Mouse (Mus musculus) gastrocnemius, adult 8-10 months (tissue): ENCODE measurements around the gene Cep170. TPM values are rescaled to one million over a fixed set of nuclear protein-coding genes. Genes with fewer than 3 reads are reported as not detected.
A peak's percentile ranks its signal among the peaks of the same experiment; 100 is the strongest.

ENCODE experiments used
- DNase-seq, 2 experiments: peaks; one replicate each; pipeline ENCODE4 v3.0.0; 2022; ENCODE audit warnings: low spot score in 2 of 2
- total RNA-seq, 4 experiments: library from RNA; stranded (reverse); gene quantifications; 2 replicates each; pipeline ENCODE4 v1.2.4; 2022

Gene Cep170
- total RNA-seq, 4 experiments from 2014 or later = 14.4 to 25.3 (median 14.6) TPM

DNA sequence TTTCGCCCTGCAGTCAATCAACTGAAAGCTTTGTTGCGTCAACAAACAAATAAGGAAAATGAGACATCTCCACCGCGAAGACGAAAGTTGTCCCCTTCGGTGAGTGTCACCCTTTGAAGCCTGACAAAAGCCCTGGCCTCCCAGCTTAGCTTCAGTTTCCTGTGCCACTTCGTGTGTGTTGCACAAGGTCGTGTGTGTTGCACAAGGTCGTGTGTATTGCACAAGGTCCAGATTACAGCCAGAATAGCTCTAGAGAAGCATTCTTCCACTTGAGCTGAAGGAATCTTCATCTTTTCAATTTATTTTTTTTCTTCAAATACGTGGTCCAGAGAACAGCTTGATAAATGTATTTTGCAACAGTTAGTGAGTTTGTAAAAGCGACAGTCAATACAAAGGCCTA is 12.3 kb upstream of the Cep170 start:
- DNase-seq = no peak

DNA sequence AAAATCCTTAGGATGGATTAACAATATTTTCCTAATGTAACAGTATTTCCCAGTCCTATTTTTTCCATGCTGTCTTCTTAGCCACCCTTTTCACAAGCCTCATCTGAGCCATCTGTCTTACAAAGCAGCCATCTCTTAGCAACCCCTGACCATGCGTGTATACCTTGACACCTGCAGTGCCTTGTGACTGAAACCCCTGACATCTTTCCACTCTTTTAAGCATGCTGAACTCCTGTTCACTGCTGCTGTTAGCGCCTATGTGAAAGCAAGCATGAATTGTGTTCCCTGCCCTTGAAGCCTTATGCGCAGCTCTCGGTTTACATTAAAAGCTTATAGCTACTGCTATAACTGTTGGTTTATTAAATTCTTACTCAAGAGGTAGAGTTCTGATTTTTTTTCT is 11.2 kb upstream of the Cep170 start:
- DNase-seq = no peak

DNA sequence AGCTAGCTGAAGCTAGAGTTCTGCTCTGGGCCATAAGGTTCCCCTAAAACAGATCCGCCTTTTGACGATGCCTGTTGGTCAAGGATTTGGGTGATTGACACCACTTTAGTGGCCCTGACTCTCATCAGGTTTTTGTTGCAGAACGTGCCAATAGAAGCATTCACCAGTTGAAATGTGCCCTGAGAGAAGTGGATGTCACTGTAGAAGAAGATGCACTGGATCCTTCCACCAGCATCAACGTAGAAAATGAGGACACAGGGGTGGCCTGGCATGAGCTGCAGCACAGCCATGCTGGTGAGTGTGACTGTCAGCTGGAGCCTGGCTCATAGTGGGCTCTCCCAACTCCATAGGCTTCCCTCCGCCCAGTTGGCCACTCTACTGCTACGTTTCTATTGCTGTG is 10.7 kb upstream of the Cep170 start:
- DNase-seq = no peak

DNA sequence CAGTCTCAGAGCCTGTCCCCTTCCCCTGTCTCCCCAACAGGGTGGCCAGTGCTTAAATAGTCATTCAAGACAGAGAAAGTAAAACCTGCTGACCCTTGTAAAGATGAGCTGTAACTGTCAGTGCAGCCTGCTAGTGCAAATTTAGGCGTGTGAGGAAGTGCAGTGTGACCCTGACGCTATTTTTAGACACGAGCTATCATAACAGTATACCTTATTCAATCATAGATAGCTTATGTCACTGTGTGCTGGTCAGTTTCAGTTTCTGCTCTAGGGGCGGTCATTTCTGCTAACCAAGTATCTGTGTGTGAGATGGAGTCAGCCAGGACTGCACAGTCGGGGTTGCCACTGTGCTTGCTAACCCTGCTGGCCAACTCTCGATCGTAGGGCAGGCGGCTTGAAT is 10.0 kb upstream of the Cep170 start:
- DNase-seq = no peak

DNA sequence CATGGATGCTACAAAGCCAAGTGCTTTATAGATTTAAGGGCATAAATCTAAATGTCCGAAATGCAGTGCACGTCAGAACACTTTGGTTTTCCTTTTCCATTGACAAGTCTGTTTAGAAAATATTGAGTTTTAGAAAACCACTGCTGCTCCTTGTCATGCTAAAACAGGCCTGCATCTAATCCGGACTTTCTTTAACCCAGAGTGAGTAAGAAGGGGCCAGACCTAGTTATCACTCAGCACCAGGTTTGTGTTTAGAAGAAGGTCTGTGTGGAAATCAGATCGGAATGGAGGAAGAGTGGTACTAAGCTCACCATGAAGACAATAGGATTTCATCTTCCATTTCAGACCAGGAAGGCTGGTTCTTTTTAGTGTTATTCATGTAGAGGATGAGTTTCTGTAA is 9.1 kb upstream of the Cep170 start:
- DNase-seq = no peak

DNA sequence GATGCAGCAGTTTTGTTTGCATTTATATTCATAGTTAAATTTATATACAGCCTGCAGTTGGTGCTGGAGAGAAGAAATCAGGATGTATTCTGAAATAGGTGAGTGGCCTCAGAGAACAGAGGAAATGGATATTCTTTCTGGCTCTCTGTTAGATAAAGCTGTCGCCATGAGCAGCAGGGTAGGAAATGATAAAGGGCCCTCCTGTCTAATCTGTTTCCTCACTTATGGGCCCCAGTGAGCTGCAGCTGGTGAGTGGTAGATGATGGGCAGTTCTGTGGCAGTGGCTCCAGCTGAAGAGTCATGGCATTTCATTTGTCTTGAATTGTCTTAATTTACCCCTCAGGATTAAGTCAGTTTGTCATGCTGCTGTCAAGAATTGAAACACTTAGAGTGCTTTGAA is 8.1 kb upstream of the Cep170 start:
- no peak for DNase-seq

DNA sequence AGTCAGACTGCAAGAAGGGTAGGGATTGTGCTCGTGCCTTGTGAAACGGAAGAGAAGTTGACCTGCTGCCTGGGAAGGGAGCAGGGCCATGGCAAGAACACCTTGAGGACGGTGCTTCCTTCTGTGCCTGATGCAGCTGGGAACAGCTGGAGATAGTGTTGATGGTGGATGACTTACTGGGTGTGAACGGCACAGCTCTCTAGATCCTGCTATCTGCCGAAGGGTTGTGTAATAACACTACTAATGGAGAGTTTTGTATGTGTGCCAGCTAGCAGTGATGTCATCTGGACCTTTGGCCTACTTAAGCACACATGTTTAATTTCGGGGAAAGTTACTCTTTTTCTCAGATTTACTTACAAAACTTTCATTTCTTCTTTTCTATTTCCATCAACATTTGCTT is 4.9 kb upstream of the Cep170 start:
- peak in 1 of 2 experiments; percentile 36 for DNase-seq

DNA sequence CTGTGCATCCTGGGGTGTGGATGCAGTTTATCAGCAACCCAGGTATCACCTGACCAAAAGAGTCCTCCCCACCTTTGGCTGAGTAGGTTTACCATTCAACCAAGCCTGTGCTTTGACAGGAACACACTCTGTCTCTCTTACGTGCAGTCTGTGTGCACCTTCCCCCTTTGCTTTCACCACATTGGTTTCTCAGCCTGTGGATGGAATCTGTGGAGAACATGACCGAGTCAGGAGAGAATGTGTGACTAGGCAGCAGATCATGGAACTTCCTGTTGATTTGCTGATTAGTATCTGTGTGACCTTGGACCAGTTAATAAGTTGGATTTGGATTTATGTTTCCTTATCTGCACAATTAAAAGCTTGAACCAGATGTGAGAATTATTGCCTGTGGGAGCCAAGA is 4.3 kb upstream of the Cep170 start:
- no peak for DNase-seq

DNA sequence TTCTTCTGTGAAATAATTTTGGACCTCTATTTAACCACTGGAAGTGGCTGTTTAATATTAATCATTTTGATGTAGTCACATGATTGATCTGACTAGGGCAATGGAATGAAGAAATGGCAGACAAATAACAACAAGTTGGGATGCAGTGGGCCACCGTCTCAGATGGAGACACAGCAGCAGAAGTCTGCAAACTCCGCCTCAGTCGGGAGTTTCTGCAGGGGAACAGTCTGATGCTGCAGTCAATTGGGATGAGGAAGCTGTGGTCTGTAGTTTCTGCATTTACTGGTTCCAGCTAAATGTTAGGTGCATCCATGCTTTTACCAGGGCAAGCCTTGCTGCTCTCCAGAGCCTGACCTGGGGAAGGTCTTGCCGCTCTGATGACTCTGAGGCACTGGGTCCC is 2.9 kb upstream of the Cep170 start:
- DNase-seq = no peak

DNA sequence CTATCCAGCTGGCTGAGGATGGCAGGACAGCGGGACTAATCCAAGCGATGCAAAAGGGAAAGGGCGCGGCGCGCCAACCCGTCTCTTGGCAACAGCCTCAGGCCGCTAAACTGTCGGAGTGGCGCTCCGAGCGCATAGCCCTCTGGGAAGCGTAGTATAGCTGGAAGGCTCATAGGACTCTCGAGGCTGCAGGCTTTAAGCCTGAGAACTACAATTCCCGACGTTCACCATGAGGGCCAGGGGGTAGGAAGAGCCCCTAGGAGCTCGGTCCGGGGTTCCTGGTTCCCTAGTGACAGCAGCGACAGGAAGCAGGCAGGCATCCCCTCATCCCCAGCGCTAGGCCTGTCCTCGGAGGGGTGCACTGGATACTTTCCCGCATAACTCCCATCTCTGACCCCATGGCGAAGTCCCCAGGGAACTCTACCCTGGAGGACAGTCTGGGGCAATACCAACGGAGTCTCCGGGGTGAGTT is 760 bp upstream of the Cep170 start, which contains the start of gene Sdccag8:
Sdccag8 (plus strand) TSS at position 70 of the 472 bp plus-strand sequence.
- peak; percentile 89 to 95 for DNase-seq

DNA sequence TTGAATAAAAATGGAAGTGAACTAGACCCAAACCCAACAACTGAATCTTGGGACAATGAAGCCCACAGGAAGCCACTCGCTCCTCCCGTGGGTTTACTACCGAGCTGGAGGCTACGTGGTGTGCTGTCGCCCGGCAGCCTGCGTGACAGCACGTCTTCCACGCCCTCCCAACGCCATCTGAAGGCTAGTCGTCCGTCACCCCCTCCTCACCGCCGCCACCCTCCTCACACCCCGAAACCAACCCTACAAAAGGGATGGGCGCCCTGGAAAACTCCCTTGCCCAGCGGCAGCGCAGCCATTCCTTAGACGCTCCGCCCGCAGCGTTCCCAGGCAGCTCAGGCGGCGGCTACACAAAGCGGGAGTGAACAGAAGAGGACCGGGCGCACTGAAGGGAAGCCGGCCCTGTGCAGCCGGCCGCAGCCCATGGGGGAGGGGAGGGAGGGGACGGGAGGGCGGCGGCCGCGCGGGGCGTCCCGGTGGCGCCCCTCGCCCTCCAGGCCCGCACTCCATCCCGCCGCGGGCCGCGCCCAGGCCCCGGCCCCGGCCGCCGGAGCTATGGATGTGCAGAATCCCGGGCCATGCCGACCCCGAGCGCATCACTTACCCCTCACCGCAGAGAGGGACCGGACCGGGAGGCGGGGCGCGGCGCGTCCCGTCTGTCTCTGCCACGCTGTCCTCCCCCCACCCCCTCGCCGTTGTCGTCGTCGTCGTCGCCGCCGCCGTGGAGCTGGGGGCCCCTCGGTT is 403 bp downstream of the Cep170 start:
- DNase-seq = peak in 1 of 2 experiments; percentile 42

DNA sequence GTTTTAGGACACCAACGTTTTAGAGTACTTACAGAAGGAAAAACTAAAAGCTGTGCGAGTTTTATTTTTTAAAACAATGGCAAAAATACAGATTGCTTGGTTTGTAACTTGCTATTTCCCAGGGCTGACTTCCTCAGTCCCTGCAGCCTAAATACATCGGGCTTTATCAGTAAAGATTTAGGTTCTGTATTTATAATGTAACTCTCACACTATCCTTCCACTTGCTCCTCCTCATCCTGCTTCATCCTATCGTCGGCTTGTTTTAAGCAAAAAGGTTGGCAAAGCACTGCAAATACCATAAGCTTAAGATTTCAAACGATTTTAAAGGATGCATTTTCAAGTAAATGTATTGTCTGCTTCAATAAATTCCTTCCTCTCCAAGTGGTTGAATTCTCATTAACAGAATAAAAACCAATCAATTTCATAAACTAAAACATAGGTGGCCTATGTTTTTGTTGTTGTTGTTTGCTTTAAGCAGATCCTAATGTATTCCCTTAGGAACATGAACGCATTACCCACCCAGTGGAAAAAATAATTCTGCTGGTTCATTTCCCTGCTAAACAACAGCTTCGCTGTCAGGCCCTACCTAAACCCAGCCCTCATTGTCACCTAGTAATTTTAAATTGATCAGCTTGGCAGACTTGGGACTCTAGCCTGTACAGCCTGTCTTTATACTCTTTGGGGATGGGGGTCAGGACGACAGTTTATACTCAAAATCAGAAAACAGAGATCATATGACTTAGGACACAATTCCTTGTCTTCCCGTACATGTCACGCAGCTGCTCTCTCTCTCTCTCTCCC is 1.2 kb downstream of the Cep170 start:
- DNase-seq = no peak

DNA sequence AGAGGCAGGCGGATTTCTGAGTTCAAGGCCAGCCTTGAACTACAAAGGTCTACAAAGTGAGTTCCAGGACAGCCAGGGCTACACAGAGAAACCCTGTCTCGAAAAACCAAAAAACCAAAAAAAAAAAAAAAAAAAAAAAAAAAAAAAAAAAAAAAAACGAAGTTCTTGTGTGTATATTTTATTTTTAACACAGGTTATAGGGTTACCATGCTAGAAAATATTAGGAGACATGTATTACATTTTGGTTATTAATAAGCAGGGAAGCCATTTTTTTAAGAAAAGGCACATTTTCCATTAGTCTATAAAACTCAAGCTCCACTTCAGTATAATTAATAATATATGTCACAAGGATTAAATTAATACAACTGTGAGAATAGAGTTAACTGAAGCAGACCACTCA is 2.0 kb downstream of the Cep170 start:
- no peak for DNase-seq

DNA sequence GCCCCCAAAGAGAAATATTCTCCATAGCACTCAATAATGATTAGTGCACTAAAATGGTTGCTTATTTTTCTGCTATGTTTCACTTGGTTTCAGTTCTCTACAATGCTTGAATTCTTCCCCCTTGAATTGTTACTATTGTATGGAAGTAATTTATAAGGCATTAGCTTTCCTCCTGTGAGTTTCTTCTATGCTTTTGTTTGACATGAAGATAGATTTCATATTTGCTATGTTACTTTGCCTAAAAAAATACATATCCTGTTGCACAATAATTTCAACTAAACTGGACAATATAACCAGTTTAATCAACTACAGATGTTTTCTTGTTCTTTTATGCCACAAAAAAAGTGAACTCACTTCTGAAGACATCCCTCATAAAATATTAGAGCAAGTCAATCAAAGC is 3.7 kb downstream of the Cep170 start:
- no peak for DNase-seq

DNA sequence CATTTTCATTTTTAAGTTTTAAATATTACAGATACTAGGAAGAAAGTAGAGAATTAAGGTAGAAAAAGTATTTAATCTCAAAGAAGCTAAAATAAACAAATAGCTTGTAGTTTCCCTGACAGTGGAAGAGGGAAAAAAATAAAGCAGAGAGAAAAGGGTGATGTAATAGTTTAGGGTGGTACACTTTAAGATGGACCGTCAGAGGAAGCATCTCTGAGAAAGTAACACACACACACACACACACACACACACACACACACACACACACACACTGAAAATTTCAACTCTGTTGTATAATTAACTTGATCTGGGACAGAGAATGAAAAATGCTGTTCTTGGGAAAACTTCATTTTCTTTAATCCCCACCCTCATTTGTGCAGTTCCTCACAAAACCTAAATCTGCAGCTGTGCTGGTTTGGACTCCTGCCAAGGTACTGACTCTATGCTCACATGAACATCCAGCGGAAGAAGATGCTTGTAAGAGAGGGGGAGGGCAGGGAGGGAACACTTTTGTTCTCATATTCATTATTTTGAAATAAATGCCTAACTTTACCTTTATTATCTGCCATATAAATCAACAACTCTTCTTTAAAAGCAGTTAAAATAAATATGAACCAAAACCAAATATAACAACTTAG is 13.0 kb downstream of the Cep170 start:
- peak; percentile 25 to 32 for DNase-seq

DNA sequence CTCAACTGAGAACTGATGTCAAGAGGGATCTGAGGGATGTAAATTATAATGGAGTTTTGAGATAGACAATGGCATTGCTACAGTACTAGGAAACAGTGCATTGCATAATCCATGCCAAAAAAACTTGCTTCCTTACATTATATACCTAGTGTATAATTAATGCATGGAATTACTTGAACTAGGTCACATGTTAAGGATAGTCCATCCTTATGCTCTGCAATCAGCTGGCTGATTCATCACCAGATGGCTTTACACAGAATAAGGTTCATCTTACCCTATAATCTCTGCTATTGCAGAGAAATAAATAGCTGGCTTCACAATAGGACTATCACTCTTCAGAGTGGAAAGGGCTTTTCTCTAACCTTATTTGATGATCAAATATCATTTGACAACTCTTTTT is 15.2 kb downstream of the Cep170 start:
- no peak for DNase-seq

DNA sequence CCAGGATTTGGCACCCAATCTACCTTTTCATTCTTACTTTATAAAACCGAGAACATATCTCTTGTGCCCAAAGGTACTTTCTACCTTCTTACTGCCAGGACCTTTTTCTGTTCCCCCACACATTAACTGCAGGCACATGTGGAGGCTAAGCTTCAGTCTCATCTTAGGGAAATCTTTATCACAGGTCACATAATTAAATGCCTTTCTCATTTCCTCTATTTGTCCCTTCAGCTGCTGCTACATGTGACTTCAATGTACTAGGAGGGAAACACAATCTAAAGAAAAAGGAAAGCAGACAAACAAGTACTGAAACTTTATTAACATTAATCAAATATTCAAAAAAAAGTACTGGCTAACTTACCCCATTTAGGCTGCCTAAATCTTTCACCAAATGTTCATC is 21.7 kb downstream of the Cep170 start:
- DNase-seq = no peak

DNA sequence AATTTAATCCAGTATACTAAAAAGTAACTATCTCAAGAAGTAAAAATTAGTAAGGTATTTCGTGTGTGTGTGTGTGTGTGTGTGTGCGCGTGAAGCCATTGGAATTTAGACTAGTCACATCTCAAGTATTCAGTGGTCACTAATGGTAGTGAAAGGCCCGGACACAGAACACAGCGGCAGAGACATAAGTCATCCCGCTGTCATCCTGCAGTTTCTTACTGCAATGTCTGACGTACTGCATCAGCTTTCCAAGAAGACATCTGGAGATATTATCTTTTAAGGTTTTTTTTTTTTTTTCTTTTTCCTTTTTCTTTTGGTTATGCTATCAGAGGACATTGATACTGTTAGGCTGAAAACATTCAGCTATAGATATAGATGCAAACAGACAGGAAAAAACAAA is 24.5 kb downstream of the Cep170 start:
- no peak for DNase-seq

DNA sequence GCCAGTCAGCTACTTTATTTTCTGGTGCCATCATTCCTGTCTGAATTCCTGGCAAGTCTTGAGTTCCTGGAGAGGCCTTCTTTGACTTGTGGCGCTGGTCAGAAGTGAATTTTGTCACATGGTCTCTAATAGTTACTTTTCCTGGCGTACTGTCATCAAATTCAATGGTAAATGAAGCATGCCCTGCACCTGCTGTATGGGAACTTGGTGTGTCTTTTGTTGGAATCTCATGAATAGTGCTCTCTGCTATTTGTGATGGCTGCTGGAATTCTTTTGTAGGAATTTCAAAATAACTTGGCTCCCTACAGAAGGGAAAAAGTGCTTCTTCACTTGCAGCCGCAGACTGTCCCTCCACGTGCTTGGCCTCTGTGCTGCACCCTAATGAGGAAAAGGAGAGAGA is 39.3 kb downstream of the Cep170 start:
- DNase-seq = no peak

DNA sequence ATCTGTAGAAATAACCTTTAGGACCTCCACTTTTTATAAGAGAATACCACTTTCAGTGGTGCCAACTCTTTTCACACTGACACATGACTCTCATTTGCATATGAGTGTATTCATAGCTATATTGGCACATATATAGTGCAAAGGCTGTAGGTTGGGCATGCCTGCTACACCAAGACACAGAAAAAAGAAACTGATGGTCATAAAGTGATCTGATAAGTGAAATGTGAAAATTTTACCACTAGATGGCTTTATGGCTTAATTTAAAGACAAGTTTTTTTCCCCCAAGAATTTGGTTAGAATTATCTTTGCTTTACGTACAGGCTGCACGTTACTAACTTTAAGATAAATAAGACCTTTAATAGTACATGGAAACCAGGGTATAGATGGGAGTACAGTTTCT is 51.6 kb downstream of the Cep170 start:
- DNase-seq = no peak

DNA sequence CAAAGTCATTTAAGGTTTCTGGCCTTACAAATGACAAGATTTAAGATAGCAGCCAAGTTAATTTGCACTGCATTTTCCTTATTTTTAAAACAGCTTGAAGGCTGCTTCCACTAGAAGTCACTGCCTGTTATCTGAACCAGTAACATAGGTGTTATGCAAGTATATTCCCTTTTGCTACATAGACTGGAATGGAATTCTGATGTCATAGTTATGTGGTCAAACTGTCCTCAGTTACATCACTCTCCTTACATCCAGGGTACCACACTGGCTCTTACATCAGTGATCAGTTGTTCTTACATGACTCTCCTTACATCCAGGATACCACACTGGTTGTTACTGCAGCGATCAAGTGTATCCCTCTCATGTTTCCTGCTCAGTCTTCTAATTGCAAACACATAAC is 53.2 kb downstream of the Cep170 start:
- DNase-seq = no peak

DNA sequence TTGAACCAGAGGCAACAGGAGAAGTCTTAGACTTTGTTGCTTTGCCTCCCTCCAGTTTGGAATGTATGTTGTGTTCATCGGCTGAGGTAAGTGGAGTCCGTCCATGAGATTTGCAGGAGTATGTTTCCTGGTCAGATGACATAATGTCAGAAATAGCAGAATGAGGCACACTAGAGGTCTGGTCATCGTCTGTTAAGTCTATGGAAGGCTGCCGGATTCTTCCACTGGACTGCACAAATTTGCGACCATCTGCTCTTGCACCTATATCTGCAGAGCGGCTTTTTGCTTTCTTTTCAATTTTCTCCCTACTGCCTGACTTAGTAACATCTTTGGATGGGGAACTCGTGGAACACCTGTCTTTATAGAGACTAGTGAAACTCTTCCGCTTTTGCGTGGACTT is 58.3 kb downstream of the Cep170 start:
- DNase-seq = no peak
